Mouse (Mus musculus): ENCODE data around the gene Garnl3. TPM values are rescaled to one million over a fixed set of nuclear protein-coding genes. Genes with fewer than 3 reads are reported as not detected.

Gene Garnl3
- total RNA-seq, 2 experiments from 2014 or later, result not detected

GRCm38 (mm10) chr2:32982700-32983099 lies 148.8 kb downstream of the Garnl3 start:
- no peak for ATAC-seq (replicated peaks; ENCODE audit: low FRiP score, poor library complexity, severe bottlenecking)

GRCm38 (mm10) chr2:32981725-32982271 lies 149.7 kb downstream of the Garnl3 start, which contains the start of gene Slc2a8:
TSS of gene Slc2a8 (minus strand) at chr2:32982083.
- ATAC-seq (replicated peaks; ENCODE audit: low FRiP score, poor library complexity, severe bottlenecking), result peak; percentile 97

- peak; percentile 29 for ATAC-seq (replicated peaks; ENCODE audit: low FRiP score, poor library complexity, severe bottlenecking)
These were observed 150.2 kb downstream of the Garnl3 start for GRCm38 (mm10) chr2:32981281-32981680.

GRCm38 (mm10) chr2:32979675-32980074 lies 151.8 kb downstream of the Garnl3 start:
- ATAC-seq (replicated peaks; ENCODE audit: low FRiP score, poor library complexity, severe bottlenecking), result no peak

GRCm38 (mm10) chr2:32978675-32979074 lies 152.8 kb downstream of the Garnl3 start:
- no peak for ATAC-seq (replicated peaks; ENCODE audit: low FRiP score, poor library complexity, severe bottlenecking)

- ATAC-seq (replicated peaks; ENCODE audit: low FRiP score, poor library complexity, severe bottlenecking), result no peak
These were observed 154.3 kb downstream of the Garnl3 start for GRCm38 (mm10) chr2:32977114-32977513.

GRCm38 (mm10) chr2:32974216-32974615 lies 157.2 kb downstream of the Garnl3 start:
- ATAC-seq (replicated peaks; ENCODE audit: low FRiP score, poor library complexity, severe bottlenecking), result no peak

GRCm38 (mm10) chr2:32971235-32971634 lies 160.2 kb downstream of the Garnl3 start:
- ATAC-seq (replicated peaks; ENCODE audit: low FRiP score, poor library complexity, severe bottlenecking), result no peak

GRCm38 (mm10) chr2:32969326-32969725 lies 162.1 kb downstream of the Garnl3 start:
- ATAC-seq (replicated peaks; ENCODE audit: low FRiP score, poor library complexity, severe bottlenecking), result no peak

GRCm38 (mm10) chr2:32968024-32968614 lies 163.3 kb downstream of the Garnl3 start:
- no peak for ATAC-seq (replicated peaks; ENCODE audit: low FRiP score, poor library complexity, severe bottlenecking)

- peak; percentile 84 for ATAC-seq (replicated peaks; ENCODE audit: low FRiP score, poor library complexity, severe bottlenecking)
These were observed 164.5 kb downstream of the Garnl3 start for GRCm38 (mm10) chr2:32966689-32967631.

GRCm38 (mm10) chr2:32966184-32966688 lies 165.2 kb downstream of the Garnl3 start:
- no peak for ATAC-seq (replicated peaks; ENCODE audit: low FRiP score, poor library complexity, severe bottlenecking)

- no peak for ATAC-seq (replicated peaks; ENCODE audit: low FRiP score, poor library complexity, severe bottlenecking)
These were observed 165.8 kb downstream of the Garnl3 start for GRCm38 (mm10) chr2:32965511-32966183.

GRCm38 (mm10) chr2:32964659-32965457 lies 166.6 kb downstream of the Garnl3 start:
- ATAC-seq (replicated peaks; ENCODE audit: low FRiP score, poor library complexity, severe bottlenecking), result no peak

- no peak for ATAC-seq (replicated peaks; ENCODE audit: low FRiP score, poor library complexity, severe bottlenecking)
These were observed 167.5 kb downstream of the Garnl3 start for GRCm38 (mm10) chr2:32963981-32964380.

- ATAC-seq (replicated peaks; ENCODE audit: low FRiP score, poor library complexity, severe bottlenecking), result no peak
These were observed 167.9 kb downstream of the Garnl3 start for GRCm38 (mm10) chr2:32963544-32963943.

- ATAC-seq (replicated peaks; ENCODE audit: low FRiP score, poor library complexity, severe bottlenecking), result no peak
These were observed 168.6 kb downstream of the Garnl3 start for GRCm38 (mm10) chr2:32962875-32963220.

GRCm38 (mm10) chr2:32962062-32962874 lies 169.2 kb downstream of the Garnl3 start:
- ATAC-seq (replicated peaks; ENCODE audit: low FRiP score, poor library complexity, severe bottlenecking), result no peak
